Mouse (Mus musculus) heart, adult 8-10 months (tissue): ENCODE measurements around the gene Gm20388. TPM values are rescaled to one million over a fixed set of nuclear protein-coding genes. Genes with fewer than 3 reads are reported as not detected.

ENCODE experiments used
- DNase-seq: peaks from one replicate; pipeline ENCODE4 v3.0.0; 2022; ENCODE audit warnings: low spot score
- total RNA-seq, 4 experiments: library from RNA; stranded (reverse); gene quantifications; 2 replicates each; pipeline ENCODE4 v1.2.4; 2022

The Gm20388 gene
- total RNA-seq, 4 experiments from 2014 or later: 4.2 to 6.7 TPM; not detected in 2

- DNase-seq: no peak
Observed at GRCm38 (mm10) chr8:122666827-122667226, 2756.2 kb downstream of the Gm20388 start.

- no peak for DNase-seq
Observed at GRCm38 (mm10) chr8:122667854-122668253, 2757.2 kb downstream of the Gm20388 start.

- no peak for DNase-seq
Observed at GRCm38 (mm10) chr8:122669370-122669769, 2758.7 kb downstream of the Gm20388 start.

DNA sequence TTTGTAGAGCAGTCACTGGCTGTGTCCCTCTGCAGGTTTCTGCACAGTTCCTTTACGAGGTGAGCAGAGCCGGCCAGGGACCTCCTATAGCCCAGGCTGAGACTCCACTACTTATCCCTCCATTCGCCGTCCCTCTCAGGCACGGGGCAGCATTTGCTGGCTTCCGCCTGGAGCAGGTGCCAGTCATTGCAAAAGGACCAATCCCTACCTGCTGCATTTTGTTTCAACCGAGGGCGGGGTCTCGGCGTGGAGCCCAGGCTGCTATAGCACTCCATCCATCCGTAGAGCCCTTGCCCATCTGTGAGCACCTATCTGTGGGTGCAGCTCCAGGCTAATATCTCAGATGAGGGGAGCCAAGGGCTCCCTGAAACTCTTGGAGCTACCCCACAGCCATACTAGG lies 2759.4 kb downstream of the Gm20388 start:
- no peak for DNase-seq

GRCm38 (mm10) chr8:122670718-122671117 lies 2760.1 kb downstream of the Gm20388 start:
- no peak for DNase-seq

GRCm38 (mm10) chr8:122671894-122672293 lies 2761.3 kb downstream of the Gm20388 start:
- DNase-seq: no peak

GRCm38 (mm10) chr8:122673989-122674388 lies 2763.3 kb downstream of the Gm20388 start:
- no peak for DNase-seq

DNA sequence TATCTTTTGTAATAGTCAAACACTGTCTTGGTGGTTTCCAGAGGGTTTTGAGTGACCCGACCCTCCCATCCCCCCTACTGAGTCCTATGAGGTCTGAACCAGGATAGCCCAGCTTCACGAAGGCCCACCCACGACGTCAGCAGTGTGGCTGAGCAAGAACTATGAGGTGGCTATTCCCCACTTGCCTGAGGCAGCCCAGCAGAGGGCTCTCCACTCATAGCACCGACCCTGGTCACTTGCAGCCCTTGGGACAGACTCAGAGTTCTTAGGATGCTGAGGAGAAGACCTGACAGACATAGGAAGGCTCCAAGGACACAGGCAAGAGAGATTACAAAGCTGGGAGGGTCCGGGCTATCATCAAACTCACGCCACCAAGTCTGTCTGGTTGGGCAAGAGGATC lies 2764.4 kb downstream of the Gm20388 start:
- no peak for DNase-seq

DNA sequence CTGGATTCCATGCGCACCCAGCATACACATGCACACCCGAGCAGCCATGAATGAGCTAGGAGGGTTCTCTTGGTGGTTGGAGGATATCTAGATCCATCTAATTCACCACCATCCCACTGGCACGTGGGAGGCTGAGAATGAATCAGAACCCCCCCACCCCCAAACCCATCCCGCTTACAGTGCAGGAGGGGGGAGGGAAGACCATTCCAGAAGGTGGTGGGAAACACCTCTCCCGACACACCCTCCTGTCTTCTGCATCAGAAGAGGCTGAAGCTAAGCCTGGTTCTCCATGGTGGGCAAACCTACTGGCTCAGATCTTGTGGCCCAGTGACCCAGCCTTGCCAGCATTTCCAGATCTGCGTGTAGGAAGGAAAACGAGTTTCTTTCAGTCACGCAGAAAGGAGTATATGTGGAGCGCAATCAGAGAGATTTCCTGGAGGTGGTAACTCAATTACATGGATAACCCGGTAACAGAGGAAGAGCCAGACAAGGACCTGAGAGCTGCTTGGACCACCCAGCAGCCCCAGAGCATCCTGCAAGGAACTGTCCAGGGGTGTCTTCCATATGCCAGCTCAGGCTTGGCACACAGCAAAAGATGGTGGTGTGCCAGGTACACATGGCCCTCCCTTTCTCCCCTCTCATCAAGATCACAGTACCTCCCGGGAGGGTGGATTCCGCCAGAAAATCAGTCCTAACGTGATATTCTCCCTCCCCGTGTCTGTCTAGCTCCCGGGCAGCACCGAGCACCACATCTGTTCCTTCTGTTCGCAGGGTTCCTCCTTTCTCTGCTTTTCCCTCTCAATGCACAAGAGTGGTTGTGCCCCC lies 2765.2 kb downstream of the Gm20388 start:
- no peak for DNase-seq

- peak; percentile 89 for DNase-seq
Observed at GRCm38 (mm10) chr8:122676621-122677480, 2766.2 kb downstream of the Gm20388 start.

- no peak for DNase-seq
Observed at GRCm38 (mm10) chr8:122677481-122678021, 2766.9 kb downstream of the Gm20388 start.

- peak; percentile 79 for DNase-seq
Observed at GRCm38 (mm10) chr8:122678061-122678895, 2767.6 kb downstream of the Gm20388 start.

GRCm38 (mm10) chr8:122678896-122679210 lies 2768.2 kb downstream of the Gm20388 start:
- DNase-seq: no peak

- DNase-seq: no peak
Observed at GRCm38 (mm10) chr8:122679325-122679920, 2768.8 kb downstream of the Gm20388 start.

DNA sequence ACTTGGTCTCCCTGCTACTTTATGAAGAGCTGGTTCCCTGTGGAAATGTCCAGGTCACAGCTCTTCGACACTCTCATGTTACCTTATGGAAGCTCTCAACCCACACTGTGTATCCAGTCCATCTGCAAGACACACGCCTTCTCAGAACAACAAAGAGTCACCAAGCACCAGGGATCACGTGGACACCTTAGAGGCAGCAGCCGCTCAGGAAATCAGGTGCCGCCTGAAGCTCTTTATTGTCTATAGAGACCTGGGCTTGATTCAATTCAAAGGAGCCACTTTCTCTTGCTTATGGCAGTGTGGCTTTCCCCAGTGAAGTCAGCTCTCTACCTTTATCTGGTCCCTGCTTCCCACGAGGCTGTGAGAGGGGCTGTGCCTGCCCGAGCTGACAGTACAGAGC lies 2769.5 kb downstream of the Gm20388 start:
- no peak for DNase-seq

- no peak for DNase-seq
Observed at GRCm38 (mm10) chr8:122682820-122683219, 2772.2 kb downstream of the Gm20388 start.

DNA sequence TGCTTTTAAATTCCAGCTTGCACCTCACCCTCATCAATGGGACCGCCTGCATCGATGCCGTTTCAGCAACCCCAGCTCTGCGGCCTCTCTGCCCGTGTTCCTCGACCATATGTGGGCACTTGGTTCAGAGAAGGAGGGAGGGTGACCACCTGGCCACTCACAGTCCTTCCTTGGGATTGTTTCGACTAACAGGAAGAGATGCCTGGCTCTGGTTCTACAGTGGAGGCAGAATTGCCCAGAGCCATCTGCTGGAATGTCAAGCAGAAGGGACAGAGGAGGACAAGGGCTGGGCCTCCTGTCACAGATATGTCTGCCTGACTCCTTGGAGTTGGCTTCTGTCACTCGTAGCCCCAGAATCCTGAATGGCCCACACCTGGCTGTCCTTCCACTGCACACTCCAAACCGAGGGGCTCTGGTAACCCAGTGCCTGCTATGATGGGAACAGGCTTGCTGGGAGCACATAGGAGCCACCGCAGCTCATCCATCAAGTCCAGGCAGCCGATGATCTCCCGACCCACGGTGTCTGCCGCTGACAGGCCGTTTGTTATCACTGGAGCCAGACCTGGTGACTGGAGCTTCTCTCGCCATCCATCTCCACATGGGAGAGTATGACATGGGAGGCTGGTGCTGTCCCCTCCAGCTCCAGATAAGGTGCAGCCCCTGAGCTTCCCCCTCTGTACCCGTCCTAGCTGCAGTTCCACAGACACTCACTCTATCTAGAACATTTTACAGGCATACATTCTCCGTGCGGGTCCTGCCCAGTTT lies 2774.6 kb downstream of the Gm20388 start:
- DNase-seq: no peak

- no peak for DNase-seq
Observed at GRCm38 (mm10) chr8:122686879-122687278, 2776.2 kb downstream of the Gm20388 start.

GRCm38 (mm10) chr8:122689315-122689714 lies 2778.7 kb downstream of the Gm20388 start:
- no peak for DNase-seq

- peak; percentile 41 for DNase-seq
Observed at GRCm38 (mm10) chr8:122691018-122691417, 2780.4 kb downstream of the Gm20388 start.
